ENCODE assay signal across 7 mouse cellular contexts in genomic region chr8:100850822-100851437, GRCm38 (mm10).
A peak's percentile ranks its signal among the peaks of the same experiment; 100 is the strongest.
DNase-seq lines count a peak whose midpoint lies in the region; ATAC-seq lines count a peak whose summit lies in the region.

No protein-coding gene starts in this region.

- no peak overlapping the region for H3K27ac ChIP-seq in forebrain, embryonic 16.5 days (ENCODE audit: low read length)
- no peak overlapping the region for H3K27ac ChIP-seq in midbrain, embryonic 12.5 days (replicated peaks)

- no peaks in the 10 kb centered on the region for H3K36me3 ChIP-seq in forebrain, embryonic 16.5 days (ENCODE audit: control insufficient read depth, insufficient read depth)
- no peaks in the 10 kb centered on the region for H3K36me3 ChIP-seq in midbrain, embryonic 12.5 days

- peak; percentile 10 for DNase-seq in ovary, postnatal 14 days (ENCODE audit: low spot score)
- no peak for DNase-seq in ovary, adult 18-20 months (ENCODE audit: low spot score)
- peak; percentile 26 for DNase-seq in brain, embryonic 18.5 days (ENCODE audit: low read depth, low spot score)
- DNase-seq in layer of hippocampus, adult 9-11 months, result peak; percentile 36
- DNase-seq in spleen, postnatal 14 days (ENCODE audit: low spot score in 2 of 2), result no peak

- H3K9ac ChIP-seq in forebrain, embryonic 16.5 days (replicated peaks; ENCODE audit: low read depth, low read length), result no peak overlapping the region
- no peak overlapping the region for H3K9ac ChIP-seq in midbrain, embryonic 12.5 days (replicated peaks)

- no peak overlapping the region for H3K4me3 ChIP-seq in forebrain, embryonic 16.5 days (replicated peaks; ENCODE audit: low read length)
- H3K4me3 ChIP-seq in midbrain, embryonic 12.5 days, result no peak overlapping the region

- WGBS in forebrain, embryonic 16.5 days, result 46% methylated on average over 2 of the region's 2 CpGs
- WGBS in midbrain, embryonic 12.5 days, result 47% methylated on average over 2 of the region's 2 CpGs

- H3K4me1 ChIP-seq in forebrain, embryonic 16.5 days (replicated peaks; ENCODE audit: control insufficient read depth, insufficient read depth, low read length), result no peaks in the 10 kb centered on the region
- no peaks in the 10 kb centered on the region for H3K4me1 ChIP-seq in midbrain, embryonic 12.5 days

- no peak overlapping the region for H3K4me2 ChIP-seq in forebrain, embryonic 16.5 days (ENCODE audit: low read length)
- H3K4me2 ChIP-seq in midbrain, embryonic 12.5 days (replicated peaks), result no peak overlapping the region

- H3K27me3 ChIP-seq in forebrain, embryonic 16.5 days (replicated peaks; ENCODE audit: control insufficient read depth, insufficient read depth, low read length), result no peaks in the 10 kb centered on the region
- H3K27me3 ChIP-seq in midbrain, embryonic 12.5 days, result no peaks in the 10 kb centered on the region

- H3K9me3 ChIP-seq in forebrain, embryonic 16.5 days (ENCODE audit: control insufficient read depth, low read length), result no peaks in the 10 kb centered on the region
- no peaks in the 10 kb centered on the region for H3K9me3 ChIP-seq in midbrain, embryonic 12.5 days

- peak; percentile 73 for ATAC-seq in forebrain, embryonic 16.5 days
- ATAC-seq in midbrain, embryonic 12.5 days (ENCODE audit: low FRiP score, low read depth), result peak; percentile 73; the same call in 1 of the 2 replicates

Comparison
In these comparisons a context has a peak if more than half of its experiments do, and no peak if none do; other contexts are left out.
1. DNase-seq: peak in ovary, postnatal 14 days (single experiment), brain, embryonic 18.5 days (single experiment) and layer of hippocampus, adult 9-11 months (single experiment); none in ovary, adult 18-20 months (single experiment) and spleen, postnatal 14 days (0 of 2).